Mouse (Mus musculus): Measurements from ENCODE around the gene Nlrp3.

DNA sequence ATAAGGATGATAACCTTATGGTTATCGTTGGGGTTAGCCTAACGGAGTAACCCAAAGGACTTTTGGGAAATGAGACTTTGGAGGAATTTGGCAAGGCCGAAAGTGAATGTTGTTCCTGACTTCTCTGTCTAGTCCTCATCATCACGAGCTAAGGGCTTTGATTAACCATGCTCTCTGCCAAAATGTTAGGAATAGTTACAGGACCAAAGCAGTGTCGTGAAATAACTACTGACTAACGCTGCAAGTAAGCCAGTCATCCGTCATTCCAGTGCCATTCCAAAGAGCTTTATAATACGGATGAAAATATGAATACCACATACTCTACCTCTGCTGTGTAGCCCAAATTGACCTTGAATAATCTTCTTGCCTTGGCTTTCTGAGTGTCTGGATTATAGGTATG is 55.6 kb downstream of the Nlrp3 start:
- no peak for TF ChIP-seq CTCF (IDR thresholded peaks at IDR 0.05; ENCODE audit: low read depth)
- no peak for TF ChIP-seq EP300 (optimal IDR thresholded peaks at IDR 0.05)
